Mouse (Mus musculus): ENCODE measurements around the gene Tle2.

The Tle2 gene

DNA sequence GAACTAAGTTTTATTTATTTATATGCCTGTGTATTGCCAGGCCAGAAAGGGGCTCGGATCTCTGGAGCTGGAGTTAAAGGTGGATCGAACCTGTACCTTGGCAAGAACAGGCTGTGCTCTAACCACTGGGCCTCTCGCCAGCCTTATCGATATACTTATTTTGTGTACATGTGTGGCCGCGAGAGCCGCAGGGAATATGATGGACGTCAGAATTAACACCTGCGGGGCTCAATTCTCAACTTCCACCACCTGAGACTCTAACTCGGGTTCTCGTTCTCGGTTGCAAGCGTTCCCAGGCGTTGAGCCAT, 31.3 kb downstream of the Tle2 start:
- no peak for DNase-seq (ENCODE audit: low spot score)

DNA sequence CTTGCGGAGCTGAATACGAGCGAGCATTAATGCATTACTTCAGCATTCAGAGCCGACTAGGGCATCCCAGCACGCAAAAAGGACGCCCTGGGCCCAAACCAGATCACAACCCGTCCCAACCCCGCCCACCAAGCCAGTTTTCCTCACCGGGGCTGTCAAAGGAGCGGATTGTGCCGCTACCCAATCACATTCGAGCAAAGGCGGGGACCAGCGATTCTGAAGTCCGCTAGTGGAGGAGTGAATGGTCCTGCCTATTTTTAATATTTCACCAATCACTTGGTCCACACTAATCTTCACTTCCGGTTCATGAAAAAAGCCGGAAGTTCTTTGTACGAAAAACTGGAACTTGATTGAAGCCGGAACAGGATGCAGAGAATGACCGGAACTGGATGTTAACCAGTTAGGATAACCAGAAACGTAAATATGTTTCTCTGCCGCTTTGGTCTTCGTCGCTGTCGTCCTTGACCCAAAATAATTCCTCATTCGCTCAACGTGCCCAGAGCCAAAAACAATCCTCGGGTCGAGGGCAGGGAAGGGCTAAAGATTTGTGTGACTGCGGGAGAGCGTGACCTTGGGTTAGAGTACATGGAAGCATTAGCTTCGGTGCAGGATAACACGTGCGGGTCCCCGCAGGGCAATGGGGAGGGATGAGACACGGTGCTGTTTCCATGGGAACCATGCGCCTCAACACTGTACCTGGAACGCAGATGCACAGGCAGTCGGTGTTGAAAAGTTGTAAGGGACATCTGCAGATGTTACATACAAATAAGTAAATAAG, 31.8 kb downstream of the Tle2 start, which contains the start of gene BC025920:
BC025920 (plus strand) TSS at position 297 of the 778 bp plus-strand sequence.
- peak; percentile 67 for DNase-seq (ENCODE audit: low spot score)

DNA sequence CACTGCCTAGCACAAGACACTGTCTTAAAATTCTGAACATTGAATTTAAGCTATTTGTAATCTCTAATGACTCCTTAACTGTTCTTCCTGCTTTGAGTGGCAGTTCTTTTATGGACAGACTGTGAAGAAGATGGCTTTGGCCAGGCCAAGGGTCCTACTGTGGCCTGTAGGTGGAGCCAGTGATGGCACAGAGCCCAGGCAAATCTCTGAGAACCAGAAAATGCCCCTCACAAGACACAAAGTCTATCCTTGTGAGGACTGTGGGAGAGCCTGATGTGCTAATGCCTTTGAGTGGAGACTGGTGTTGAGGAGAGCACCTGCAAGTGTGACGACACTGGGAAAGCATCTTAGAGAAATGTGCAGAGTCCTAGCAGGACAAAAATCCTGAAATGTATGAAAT, 33.9 kb downstream of the Tle2 start:
- no peak for DNase-seq (ENCODE audit: low spot score)

DNA sequence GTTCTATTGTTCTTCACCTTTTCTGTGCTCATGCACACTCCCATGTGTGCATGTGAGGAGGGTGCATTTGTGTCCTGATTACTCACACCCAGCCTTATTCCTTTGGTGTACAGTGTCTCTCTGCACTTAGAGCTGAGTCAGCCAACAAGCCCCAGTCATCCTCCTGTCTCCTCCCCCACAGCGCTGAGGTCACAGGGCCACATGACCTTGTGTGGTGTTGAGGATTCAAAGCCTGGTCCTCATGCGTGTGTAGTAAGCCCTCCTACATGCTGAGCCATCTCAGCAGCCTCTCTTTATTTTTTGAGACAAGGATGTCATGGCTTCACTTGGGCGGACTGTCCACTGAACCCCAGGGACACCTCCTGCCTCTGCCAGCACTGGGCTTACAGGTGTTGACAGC, 38.4 kb downstream of the Tle2 start:
- no peak for DNase-seq (ENCODE audit: low spot score)

DNA sequence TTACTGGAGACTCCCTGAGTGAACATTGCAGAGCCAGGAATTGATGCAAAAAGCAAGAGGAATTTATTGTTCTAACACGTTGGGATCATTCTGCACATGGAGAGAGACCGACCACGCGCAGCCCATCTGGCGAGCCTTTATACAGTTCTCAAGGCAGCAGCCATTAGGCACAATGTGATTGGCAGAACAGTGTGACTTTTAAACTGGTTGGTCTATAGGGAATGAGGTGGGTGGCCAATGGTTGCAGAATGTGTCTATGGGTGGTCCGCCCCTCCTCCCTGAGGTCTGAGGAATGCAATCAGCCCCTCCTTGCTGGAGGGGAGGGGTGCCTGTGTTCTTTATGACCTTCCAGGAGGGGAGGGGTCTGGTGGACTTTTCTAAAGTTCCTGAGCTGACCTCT, 41.1 kb downstream of the Tle2 start:
- no peak for DNase-seq (ENCODE audit: low spot score)

DNA sequence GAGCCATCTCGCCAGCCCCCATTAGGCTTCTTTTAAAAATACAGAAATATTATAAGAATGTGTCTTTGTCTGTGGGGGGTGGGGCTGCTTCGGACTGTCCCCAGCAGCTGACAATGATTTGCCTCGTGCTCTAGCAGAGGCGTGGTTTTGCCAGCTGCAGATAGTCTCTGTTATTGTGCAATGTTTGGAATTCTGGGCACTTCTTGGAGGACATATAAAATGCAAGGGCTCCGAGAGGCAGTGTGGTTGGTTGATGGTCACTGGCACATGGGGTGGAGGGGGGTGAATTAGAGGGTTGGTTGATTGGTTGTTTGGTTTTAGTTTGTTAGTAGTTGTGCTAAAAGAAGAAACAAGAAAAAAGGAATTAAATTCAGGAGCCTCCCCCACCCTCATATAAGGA, 45.6 kb downstream of the Tle2 start:
- no peak for DNase-seq (ENCODE audit: low spot score)

DNA sequence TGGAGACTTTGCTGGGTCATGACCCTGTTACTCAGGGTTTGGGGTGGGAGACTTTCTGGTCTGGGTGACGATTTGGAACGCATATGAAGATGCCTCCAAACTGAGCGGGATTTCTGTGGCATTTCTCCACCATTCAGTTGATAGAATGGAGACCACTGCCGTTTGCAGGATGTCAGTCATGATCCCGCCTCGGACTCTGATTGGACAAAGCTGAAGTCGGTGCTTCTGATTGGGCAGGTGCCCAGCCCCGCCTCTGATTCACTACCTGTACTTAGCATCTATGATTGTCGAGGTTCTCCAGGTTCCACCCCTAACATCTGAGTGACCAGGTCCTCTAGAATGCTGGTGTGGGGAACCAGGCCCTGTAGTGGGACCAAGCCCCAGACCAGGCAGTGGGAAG, 46.4 kb downstream of the Tle2 start:
- no peak for DNase-seq (ENCODE audit: low spot score)

DNA sequence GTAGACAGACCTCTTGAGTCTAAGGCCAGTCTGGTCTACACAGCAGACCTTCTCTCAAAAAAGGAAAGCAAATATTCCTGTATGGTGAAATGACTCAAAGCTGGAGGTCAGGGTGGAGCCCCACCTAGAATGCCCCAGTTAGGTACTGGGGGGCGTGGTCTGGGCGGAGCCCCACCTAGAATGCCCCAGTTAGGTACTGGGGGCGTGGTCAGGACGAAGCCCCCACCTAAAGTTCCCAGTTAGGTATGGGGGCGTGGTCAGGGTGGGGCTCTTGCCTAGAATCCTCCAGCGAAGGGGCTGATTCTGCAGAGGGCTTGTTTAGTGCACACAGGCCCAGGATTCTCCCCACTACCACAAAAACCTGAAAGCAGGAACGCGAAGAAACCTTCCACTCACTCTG, 49.1 kb downstream of the Tle2 start:
- DNase-seq (ENCODE audit: low spot score): no peak

DNA sequence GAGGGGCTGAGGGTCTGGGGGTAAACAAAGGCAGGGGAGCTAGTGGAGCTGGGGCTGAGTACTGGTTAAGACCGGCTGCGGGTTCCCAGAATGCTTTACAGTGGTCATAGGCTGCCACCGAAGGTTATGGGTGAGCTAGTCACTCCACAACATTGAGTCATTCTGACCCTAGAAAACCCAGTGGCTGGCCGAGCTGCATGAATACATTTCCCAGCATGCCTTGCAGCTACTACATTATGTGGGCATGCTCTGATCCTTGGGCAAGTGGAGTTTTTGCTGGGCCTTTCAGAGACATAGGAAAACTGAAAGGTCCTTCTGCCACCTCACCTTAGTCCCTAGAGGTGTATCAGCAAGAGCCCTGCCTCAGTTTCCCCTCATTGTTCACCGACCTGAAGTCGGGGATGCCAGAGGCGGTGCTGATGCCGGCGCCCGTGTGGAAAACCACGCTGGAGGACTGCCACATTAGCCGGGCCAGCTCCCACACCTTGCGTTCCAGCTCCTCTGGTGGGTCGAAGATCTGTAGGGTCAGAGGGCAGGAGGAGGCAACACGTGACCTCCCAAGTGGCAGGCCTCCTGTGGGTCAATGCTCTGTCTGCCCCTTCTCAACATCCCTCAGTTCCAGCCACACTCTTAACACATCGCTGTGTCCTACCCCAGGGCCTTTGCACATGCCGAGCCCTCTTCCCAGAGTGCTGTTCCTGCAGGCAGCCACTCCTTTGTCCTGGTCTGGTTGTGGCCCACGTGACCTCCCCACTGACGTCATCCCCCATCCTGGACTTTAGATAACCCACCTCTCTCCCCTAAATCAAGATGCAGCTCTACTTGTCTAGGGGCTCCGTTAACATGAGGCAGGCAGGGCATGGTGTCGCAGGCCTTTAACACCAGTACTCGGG, 52.0 kb downstream of the Tle2 start:
- no peak for DNase-seq (ENCODE audit: low spot score)

DNA sequence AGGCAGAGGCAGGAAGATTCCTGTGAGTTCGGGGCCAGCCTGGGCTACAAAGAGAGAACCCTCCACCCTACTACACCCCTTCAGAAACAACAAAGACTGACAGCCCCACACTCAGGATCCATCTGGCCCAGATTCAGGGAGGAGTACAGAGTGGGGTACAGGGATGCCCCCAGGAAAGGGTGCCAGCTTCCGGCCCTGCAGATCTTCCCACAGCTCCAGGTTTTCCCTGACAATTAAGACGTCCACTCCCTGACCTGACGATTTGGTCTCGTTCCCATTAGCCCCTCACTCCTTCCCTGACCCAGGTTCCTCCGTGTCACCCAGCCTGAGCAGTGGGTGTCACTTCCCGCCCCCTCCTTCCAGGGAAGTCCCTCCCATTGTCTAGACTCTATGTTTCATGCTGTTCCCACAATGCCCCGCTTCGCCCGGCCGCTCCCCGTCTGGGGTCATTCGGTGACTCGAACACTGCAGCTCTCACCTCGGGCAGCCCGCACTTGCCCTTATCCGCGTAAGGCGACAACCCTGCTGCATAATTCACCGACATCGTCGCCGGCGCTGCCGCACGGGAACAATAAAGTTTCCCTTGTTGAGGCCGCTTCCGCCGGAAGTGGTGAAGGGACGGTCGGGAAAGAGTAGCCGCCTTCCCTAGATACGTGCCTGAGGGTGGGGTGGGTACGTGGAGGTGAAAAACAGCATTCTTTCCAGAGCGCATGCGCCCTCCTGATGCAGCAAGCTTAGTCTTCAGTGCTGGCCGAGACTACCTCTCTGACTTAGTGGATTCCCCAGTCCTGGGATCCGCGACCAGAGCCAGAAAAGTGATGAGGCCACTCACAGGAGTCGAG, 52.9 kb downstream of the Tle2 start, which contains the start of gene Sirt6:
Sirt6 (minus strand) TSS at position 804 of the 842 bp plus-strand sequence.
- peak; percentile 84 for DNase-seq (ENCODE audit: low spot score)

DNA sequence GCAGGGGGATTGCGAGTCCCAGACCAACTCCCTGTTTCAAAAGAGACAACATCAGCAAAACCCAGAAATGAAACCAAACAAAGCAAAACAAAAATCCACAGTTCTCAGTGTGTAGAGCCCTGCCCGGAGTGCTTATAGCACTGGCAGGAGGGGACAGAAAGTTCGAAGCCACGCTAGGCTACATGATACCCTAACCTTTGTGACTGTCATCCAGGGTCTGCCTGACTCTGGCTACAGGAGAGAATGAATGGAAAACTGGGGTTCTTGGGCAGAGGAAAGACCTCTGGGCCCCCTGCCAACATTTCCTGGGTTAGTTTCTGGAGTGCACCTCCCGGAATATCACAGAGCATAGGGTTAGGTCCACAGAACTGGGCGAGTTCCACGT, 53.5 kb downstream of the Tle2 start:
- no peak for DNase-seq (ENCODE audit: low spot score)

DNA sequence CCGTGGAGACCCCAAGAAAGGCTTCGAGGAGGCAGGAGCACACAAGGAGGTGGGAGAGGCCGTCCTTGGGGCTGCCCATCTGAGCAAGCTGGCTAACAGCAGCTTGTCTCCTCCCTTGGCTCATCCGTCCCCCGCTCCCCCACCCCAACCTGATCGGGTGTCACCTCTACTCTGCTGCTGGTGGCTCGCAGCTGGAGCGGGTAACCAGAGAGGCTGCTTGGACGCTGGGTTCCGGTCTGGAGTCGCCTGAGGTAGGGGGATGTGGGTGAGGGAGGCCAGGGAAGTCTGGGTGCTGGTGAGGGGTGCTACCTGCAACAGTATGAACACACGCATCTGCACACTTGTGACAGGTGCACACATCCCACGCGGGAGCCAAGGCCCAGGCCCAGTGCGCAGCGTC, 54.0 kb downstream of the Tle2 start, which contains the start of gene Ankrd24:
Ankrd24 (plus strand) TSS at position 151 of the 400 bp plus-strand sequence.
- DNase-seq (ENCODE audit: low spot score): no peak

DNA sequence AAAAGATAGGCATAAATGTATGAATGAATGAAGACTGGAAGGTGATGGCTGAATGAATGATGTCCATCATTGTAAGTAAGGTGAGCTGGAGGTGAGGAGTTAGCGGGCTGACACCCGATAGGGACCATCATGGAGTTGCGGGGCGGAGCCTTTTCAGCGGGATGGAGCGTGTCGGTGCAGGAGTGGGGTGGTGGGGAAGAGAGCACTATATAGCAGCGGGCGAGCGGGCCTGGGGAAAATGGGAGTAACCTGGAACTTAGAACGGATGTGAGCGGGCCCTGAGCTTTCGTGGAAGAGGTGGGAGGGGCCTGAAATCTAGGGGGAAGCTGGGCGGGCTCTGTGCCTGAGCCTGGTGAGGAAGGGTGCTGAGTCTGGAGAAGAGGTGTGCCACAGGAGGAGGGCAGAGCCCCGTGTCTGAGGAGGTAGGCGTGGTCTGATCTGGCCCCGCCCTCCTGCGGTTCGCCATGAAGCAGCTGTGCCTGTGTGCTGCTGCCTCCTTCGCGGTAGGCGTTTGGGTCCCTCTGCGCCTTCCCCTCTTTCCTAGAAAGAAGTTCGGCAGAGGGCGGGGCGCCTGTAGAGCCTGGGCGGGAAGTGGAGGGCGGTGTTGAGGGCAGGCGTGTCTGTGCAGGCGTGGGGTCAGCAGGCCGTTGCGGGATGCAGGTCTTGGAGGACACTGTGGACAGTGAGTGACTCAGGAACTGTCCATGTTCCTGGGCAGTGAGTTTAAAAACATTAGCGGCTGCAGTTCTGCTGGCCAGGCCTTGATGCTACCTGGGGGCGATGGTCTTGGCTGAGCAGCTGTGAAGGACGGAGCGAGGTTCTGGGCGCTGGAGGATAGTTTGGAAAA, 59.1 kb downstream of the Tle2 start:
- DNase-seq (ENCODE audit: low spot score): peak; percentile 44

DNA sequence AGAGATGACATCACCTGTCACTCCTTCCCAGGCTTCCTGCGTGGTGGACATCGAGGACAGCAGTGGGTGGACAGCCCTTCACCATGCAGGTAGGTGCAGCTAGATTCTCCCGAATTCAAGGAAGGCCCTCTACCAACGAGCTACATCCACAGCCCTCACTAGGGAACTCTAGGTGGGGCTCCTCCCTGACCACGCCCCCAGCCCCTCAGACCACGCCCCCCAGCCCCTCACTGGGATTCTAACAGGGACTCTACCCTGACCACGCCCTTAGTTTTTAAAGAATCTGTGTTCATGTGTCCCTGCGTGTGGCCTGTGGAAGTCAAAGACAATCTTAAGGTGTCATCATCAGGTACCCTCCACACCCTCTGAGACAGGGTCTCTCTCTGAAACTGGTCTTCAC, 62.0 kb downstream of the Tle2 start:
- DNase-seq (ENCODE audit: low spot score): no peak

DNA sequence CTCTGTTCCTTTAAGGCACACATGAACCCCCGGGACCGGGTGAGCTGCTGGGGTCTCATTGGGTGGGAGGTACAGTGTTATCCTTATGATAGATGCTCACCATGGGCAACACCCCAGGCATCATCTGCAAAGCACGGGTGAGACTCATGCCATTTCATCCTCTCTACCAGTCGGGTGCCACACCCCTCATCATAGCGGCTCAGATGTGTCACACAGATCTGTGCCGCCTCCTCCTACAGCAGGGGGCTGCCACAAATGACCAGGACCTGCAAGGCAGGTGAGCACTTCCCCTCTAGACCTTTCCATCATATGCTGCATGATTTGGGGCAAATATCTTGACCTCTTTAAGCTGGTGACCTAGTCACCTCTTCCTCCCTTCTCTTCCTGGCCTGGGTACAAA, 63.7 kb downstream of the Tle2 start:
- DNase-seq (ENCODE audit: low spot score): no peak
